Mouse (Mus musculus) CH12.LX (cell line): ENCODE results near the gene Slc6a18. TPM values are rescaled to one million over a fixed set of nuclear protein-coding genes. Genes with fewer than 3 reads are reported as not detected.

Experiments used
- DNase-seq: peaks from one replicate; pipeline ENCODE4 v3.0.0-alpha.2; 2013; ENCODE audit errors: extremely low read depth
- H3K27ac ChIP-seq: 2 replicates; pipeline ENCODE4 v1.5.1; 2012; ENCODE audit warnings: low read depth, mild to moderate bottlenecking, control low read depth, moderate library complexity; ENCODE audit not compliant: insufficient read depth
- H3K27me3 ChIP-seq: replicated peaks from 2 replicates; pipeline ENCODE3; 2012; ENCODE audit warnings: inconsistent platforms
- H3K36me3 ChIP-seq, 2 experiments: replicated peaks in 1 of 2; 2 replicates each; pipeline versions ENCODE3 to v1.6.1; 2012; ENCODE audit warnings: inconsistent platforms in 1 of 2, low read length in 1 of 2, mild to moderate bottlenecking in 1 of 2, mixed read lengths in 1 of 2, moderate library complexity in 1 of 2; ENCODE audit not compliant: control insufficient read depth in 1 of 2, insufficient read depth in 1 of 2
- H3K4me1 ChIP-seq, 2 experiments: 2 replicates each; pipeline ENCODE4 v1.6.1; 2012; ENCODE audit warnings: inconsistent platforms in 1 of 2, moderate library complexity in 1 of 2; ENCODE audit not compliant: insufficient read depth in 2 of 2, control insufficient read depth in 1 of 2
- H3K4me2 ChIP-seq: 2 replicates; pipeline ENCODE4 v1.6.1; 2012; ENCODE audit warnings: low read depth, mild to moderate bottlenecking, control low read depth; ENCODE audit not compliant: poor library complexity, insufficient read depth, severe bottlenecking
- H3K4me3 ChIP-seq, 3 experiments: fragments of 150-350 bp in 1 of 3; sonication (generic) in 1 of 3; replicated peaks in 1 of 3; 2 replicates each; pipeline versions ENCODE3 to v1.5.1; 2011 to 2012; ENCODE audit warnings: low read depth in 2 of 3, low read length in 2 of 3, mild to moderate bottlenecking in 2 of 3, moderate library complexity in 2 of 3, control low read depth in 1 of 3, improper control_type of control experiment in 1 of 3, inconsistent platforms in 1 of 3, mixed read lengths in 1 of 3; ENCODE audit not compliant: poor library complexity in 1 of 3
- H3K79me2 ChIP-seq: replicated peaks from 2 replicates; pipeline ENCODE4 v1.6.1; 2012; ENCODE audit warnings: mild to moderate bottlenecking, moderate library complexity; ENCODE audit not compliant: control insufficient read depth, poor library complexity, insufficient read depth, severe bottlenecking; ENCODE audit errors: extremely low read depth
- H3K9ac ChIP-seq: 2 replicates; pipeline ENCODE4 v1.6.1; 2012; ENCODE audit warnings: low read depth, mild to moderate bottlenecking, control low read depth, moderate library complexity; ENCODE audit not compliant: insufficient read depth
- H3K9me3 ChIP-seq: replicated peaks from 2 replicates; pipeline ENCODE3; 2012; ENCODE audit warnings: low read length, inconsistent platforms, mixed read lengths
- BHLHE40 ChIP-seq: IDR thresholded peaks from 2 replicates; pipeline ENCODE4 v1.6.1; 2011; ENCODE audit warnings: mild to moderate bottlenecking, low read depth, low read length, improper control_type of control experiment
- CHD2 ChIP-seq: IDR thresholded peaks from 2 replicates; pipeline ENCODE4 v1.6.1; 2011; ENCODE audit warnings: low read length, improper control_type of control experiment
- E2F4 ChIP-seq: IDR thresholded peaks from 2 replicates; pipeline ENCODE4 v1.6.1; 2011; ENCODE audit warnings: low read depth, low read length, improper control_type of control experiment; ENCODE audit not compliant: insufficient replicate concordance
- EP300 ChIP-seq: IDR thresholded peaks from 2 replicates; pipeline ENCODE4 v1.6.1; 2011; ENCODE audit warnings: low read length, improper control_type of control experiment
- GABPA ChIP-seq: IDR thresholded peaks from 2 replicates; pipeline ENCODE4 v1.6.1; 2012; ENCODE audit warnings: low read depth, low read length, improper control_type of control experiment, inconsistent platforms; ENCODE audit not compliant: insufficient replicate concordance
- IRF4 ChIP-seq: IDR thresholded peaks from 2 replicates; pipeline ENCODE4 v1.6.1; 2014; ENCODE audit warnings: low read depth, mild to moderate bottlenecking, inconsistent platforms, low read length, improper control_type of control experiment
- JUN ChIP-seq: IDR thresholded peaks from 2 replicates; pipeline ENCODE4 v1.6.1; 2011; ENCODE audit warnings: low read depth, mild to moderate bottlenecking, low read length, improper control_type of control experiment, moderate library complexity; ENCODE audit not compliant: insufficient read depth
- MAFK ChIP-seq: IDR thresholded peaks from 2 replicates; pipeline ENCODE4 v1.6.1; 2011; ENCODE audit warnings: low read length, improper control_type of control experiment; ENCODE audit not compliant: insufficient replicate concordance
- MAX ChIP-seq: IDR thresholded peaks from 2 replicates; pipeline ENCODE4 v1.6.1; 2011; ENCODE audit warnings: low read length, improper control_type of control experiment
- MEF2A ChIP-seq: IDR thresholded peaks from 2 replicates; pipeline ENCODE4 v1.6.1; 2014; ENCODE audit warnings: low read depth, mild to moderate bottlenecking, inconsistent platforms, low read length, improper control_type of control experiment, borderline replicate concordance
- NRF1 ChIP-seq: IDR thresholded peaks from 2 replicates; pipeline ENCODE4 v1.6.1; 2014; ENCODE audit warnings: low read depth, mild to moderate bottlenecking, inconsistent platforms, low read length, improper control_type of control experiment, moderate library complexity
- POLR2AphosphoS2 ChIP-seq: IDR thresholded peaks from 2 replicates; pipeline ENCODE4 v1.6.1; 2011; ENCODE audit warnings: low read depth, low read length, improper control_type of control experiment
- RAD21 ChIP-seq: IDR thresholded peaks from 2 replicates; pipeline ENCODE4 v1.6.1; 2011; ENCODE audit warnings: low read depth, mild to moderate bottlenecking, low read length, improper control_type of control experiment, moderate library complexity
- SIN3A ChIP-seq: IDR thresholded peaks from 2 replicates; pipeline ENCODE4 v1.6.1; 2012; ENCODE audit warnings: low read length, improper control_type of control experiment, inconsistent platforms
- TCF12 ChIP-seq: IDR thresholded peaks from 2 replicates; pipeline ENCODE4 v1.6.1; 2014; ENCODE audit warnings: low read depth, mild to moderate bottlenecking, inconsistent platforms, low read length, improper control_type of control experiment
- USF2 ChIP-seq: conservative IDR thresholded peaks from 2 replicates; pipeline ENCODE4 v1.6.1; 2011; ENCODE audit warnings: low read depth, low read length, improper control_type of control experiment
- ZC3H11A ChIP-seq: IDR thresholded peaks from 2 replicates; pipeline ENCODE4 v1.6.1; 2012; ENCODE audit warnings: low read depth, mild to moderate bottlenecking, inconsistent platforms, low read length, improper control_type of control experiment
- ZKSCAN1 ChIP-seq: IDR thresholded peaks from 2 replicates; pipeline ENCODE4 v1.6.1; 2012; ENCODE audit warnings: low read depth, inconsistent platforms, low read length, improper control_type of control experiment, borderline replicate concordance
- ZMIZ1 ChIP-seq: IDR thresholded peaks from 2 replicates; pipeline ENCODE4 v1.6.1; 2012; ENCODE audit warnings: low read depth, mild to moderate bottlenecking, inconsistent platforms, low read length, improper control_type of control experiment
- dilution Hi-C: fragments of 300-500 bp; cut with MboI; formaldehyde crosslinking; loops from 2 replicates; pipeline ENCODE4 v1.14.3; 2020; ENCODE audit warnings: low sequenced_read_pairs; ENCODE audit not compliant: extremely low pct_unique_long_range_greater_than_20kb, extremely low pct_ligation_motif_present
- in situ Hi-C: fragments of 300-500 bp; cut with MboI; formaldehyde crosslinking; loops from 3 replicates; pipeline ENCODE4 v1.14.3; 2019; ENCODE audit warnings: low sequenced_read_pairs, low pct_ligation_motif_present, low pct_unique_long_range_greater_than_20kb, mixed read lengths
- polyA plus RNA-seq: library from polyadenylated mRNA; unstranded; fragments of >175 nt; gene quantifications from 2 replicates; pipeline ENCODE4 v1.2.1, GENCODE M21; 2012; ENCODE audit warnings: low read depth; ENCODE audit not compliant: insufficient read length
- total RNA-seq, 2 experiments: library from RNA; depleted of rRNA; stranded (reverse); fragments of 300-350 nt in 1 of 2; fragments of >200 nt in 1 of 2; gene quantifications; 2 replicates each; pipeline ENCODE4 v1.2.3; 2012 to 2014

Gene Slc6a18
- total and polyA plus RNA-seq, 3 experiments = not detected

GRCm38 (mm10) chr13:73660163-73660695 is 17.6 kb downstream of the Slc6a18 start:
- H3K27me3 ChIP-seq = peaks cover 57% of the 10 kb centered on the region
- H3K4me1 ChIP-seq = no peaks in the 10 kb centered on the region
- no peak overlapping the region for H3K27ac ChIP-seq
- no peak overlapping the region for H3K9ac ChIP-seq
- no peak for DNase-seq
- no peak overlapping the region for H3K4me2 ChIP-seq
- no peak overlapping the region for H3K4me3 ChIP-seq
- no peaks in the 10 kb centered on the region for H3K36me3 ChIP-seq
- in situ Hi-C loops (no loop called here), dilution Hi-C loops (no loop called here)
- TF ChIP-seq EP300 (no peak), SIN3A (no peak), ZMIZ1 (no peak), MEF2A (no peak), BHLHE40 (no peak), E2F4 (no peak), USF2 (no peak), GABPA (no peak), TCF12 (no peak), ZKSCAN1 (no peak), RAD21 (no peak), MAFK (no peak), MAX (no peak), JUN (no peak), POLR2AphosphoS2 (no peak)
- H3K9me3 ChIP-seq = peaks cover 3% of the 10 kb centered on the region
- no peaks in the 10 kb centered on the region for H3K79me2 ChIP-seq

- Histone ChIP-seq H3K4me1 (no peaks in the 10 kb centered on the region), H3K4me2 (no peak overlapping the region), H3K27me3 (peaks cover 47% of the 10 kb centered on the region), H3K4me3 (no peak overlapping the region), H3K9me3 (peaks cover 3% of the 10 kb centered on the region), H3K79me2 (no peaks in the 10 kb centered on the region), H3K36me3 (no peaks in the 10 kb centered on the region), H3K27ac (no peak overlapping the region), H3K9ac (no peak overlapping the region)
- DNase-seq = no peak
- TF ChIP-seq CHD2 = no peak
- no peak for TF ChIP-seq ZC3H11A
- TF ChIP-seq EP300 = no peak
- TF ChIP-seq NRF1 = no peak
- TF ChIP-seq GABPA = no peak
- no peak for TF ChIP-seq IRF4
- TF ChIP-seq JUN = no peak
- dilution Hi-C loops = no loop called here
- in situ Hi-C loops = no loop called here
Observed at GRCm38 (mm10) chr13:73658953-73659352, 18.9 kb downstream of the Slc6a18 start.
